Mouse (Mus musculus) E14TG2a.4 (cell line): Measurements from ENCODE around the gene Klhdc1.

Experiments used
- CTCF ChIP-seq: conservative IDR thresholded peaks from 2 replicates; pipeline ENCODE4 v1.5.1; 2014; ENCODE audit warnings: low read length
- NANOG ChIP-seq: IDR thresholded peaks from 2 replicates; pipeline ENCODE4 v1.6.1; 2014; ENCODE audit warnings: borderline replicate concordance, low read length, mixed read lengths

- TF ChIP-seq CTCF (no peak), NANOG (no peak)
These were observed 36.7 kb upstream of the Klhdc1 start, which contains the start of gene Gm49384 for GRCm38 (mm10) chr12:69204052-69204833.
